Mouse (Mus musculus) 3T3-L1 (cell line): ENCODE measurements at regions not wholly inside any gene's neighbourhood (a gene's known extent, or its start where the extent isn't known, plus 50 kb on each side); places are given as distances from the start of the nearest gene placed in this dataset.
A peak's percentile ranks its signal among the peaks of the same experiment; 100 is the strongest.

ENCODE experiments used
- DNase-seq: peaks from one replicate; pipeline ENCODE4 v3.0.0-alpha.2; 2015; ENCODE audit warnings: low read depth, low spot score

DNA sequence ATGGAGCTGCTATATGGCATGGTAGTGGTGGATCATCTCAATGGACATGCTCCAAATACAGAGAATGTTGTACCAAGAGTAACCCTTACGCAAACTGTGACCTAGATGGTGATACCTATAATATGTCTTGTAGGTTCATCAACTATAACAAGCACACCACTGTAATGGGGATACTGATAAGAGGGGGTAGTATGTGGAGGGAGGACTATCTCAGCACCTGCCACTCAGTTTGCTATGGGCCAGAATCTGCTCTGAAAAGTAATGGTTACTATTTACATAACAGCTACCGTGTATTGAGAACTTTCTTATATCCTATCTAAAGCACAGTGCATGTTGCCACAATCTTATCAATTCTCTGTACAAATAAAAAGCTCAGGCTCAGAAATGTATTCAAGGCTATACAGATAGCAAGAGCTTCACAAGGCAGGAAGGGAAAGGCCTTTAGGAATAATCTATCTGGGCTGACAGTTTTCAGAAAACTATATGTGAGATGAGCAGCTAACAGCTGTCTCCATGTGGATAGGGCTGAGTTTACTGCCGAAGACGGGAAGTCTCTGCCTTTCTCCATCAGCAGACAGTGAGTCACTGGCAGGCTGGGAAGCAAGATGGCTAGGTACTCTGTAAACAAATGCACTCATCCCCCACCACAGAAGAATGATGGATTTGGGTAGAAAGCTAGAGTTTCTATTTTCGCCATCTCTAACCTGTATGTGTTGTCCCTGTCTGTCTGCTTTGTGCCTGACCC, 77.1 kb upstream of the Nck2 start:
- DNase-seq, result peak; percentile 38

DNA sequence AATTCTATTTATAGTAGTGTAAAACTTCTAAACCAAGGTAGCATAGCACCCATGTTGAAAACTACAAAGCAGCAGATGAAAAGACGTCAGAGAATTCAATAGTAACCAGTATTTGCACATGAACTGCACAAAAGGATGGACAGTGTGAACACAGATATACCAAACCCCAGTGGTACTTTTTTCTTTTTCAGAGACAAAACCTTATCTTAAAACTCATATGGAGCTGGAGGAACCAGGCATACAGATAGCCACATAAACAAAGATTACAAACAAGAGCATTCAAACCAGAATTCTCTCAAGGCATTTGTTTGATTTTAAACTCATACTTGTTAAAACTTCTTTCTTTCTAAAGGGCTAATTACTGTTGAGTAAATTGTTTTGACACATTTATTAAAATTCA, 72.5 kb upstream of the Nck2 start:
- no peak for DNase-seq

DNA sequence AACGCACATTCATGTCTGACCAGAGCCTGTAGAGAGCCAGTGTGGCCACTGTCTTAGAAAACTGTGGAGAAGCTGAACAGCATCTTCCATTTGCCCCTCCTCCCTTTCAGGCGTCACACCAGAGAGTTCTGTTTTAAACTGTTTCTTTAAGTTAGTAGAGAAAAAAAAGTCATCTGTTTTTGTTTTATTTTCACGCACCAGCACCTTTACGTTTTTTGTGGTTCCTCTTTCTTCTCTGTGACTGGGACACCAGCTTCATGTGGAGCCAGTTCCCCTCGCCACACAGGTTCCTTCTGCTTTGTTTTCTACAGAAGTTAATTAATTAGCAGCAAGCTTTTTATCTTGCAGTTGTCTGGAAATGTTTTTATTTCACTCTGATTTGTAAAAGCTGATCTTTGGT, 69.4 kb upstream of the Nck2 start:
- DNase-seq, result no peak

GRCm38 (mm10) chr1:43375851-43376250, 68.5 kb upstream of the Nck2 start:
- DNase-seq, result no peak

- DNase-seq, result no peak
Observed at GRCm38 (mm10) chr1:43377491-43378263, 66.7 kb upstream of the Nck2 start.

DNA sequence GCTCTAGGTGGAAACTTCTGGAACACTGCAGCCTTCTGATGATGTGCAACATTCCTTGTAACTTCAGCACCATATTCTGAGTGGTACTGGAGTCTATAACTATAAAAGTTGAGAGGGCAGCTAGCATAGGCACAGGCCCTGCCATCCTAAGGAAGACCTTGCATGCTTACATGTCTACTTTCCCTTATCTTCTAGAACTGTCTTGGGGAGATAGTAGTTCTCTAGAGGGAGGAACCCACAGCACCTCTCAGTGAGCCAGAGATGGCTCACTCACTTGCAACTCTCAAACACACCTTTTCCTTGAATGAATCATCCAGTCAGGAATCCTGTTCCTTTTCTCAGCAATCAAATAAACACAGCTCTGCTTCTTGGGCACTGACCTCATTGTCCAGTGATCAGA, 59.4 kb upstream of the Nck2 start:
- DNase-seq, result no peak

GRCm38 (mm10) chr1:43394035-43394434, 50.3 kb upstream of the Nck2 start:
- DNase-seq, result no peak
